Comparison of ENCODE assay signal across 9 mouse cellular contexts in the genomic region with DNA sequence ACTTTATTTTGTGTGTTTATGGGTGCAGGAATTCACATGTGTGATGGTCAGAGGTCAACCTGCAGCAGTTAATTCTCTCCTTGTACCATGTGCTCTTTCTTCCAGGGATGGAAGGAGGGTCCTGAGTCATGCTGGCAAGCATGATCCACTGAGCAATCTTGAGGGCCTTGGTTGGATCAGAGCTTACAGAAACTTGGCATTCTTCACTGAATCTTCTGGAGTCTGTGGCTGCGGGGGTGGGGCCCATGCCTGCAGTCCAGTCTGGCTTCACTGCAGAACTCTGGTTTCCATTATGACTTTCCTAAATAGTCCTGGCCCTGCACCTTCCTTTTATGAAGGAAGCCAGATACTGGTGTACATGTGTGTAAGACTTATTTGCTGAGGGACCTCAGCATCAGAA. TPM values are rescaled to one million over a fixed set of nuclear protein-coding genes. Genes with fewer than 3 reads are reported as not detected.
DNase-seq lines count a peak whose midpoint lies in the region; ATAC-seq and TF ChIP-seq lines count a peak whose summit lies in the region.
"Had no signal": no experiment of that assay in that cellular context is flagged by ENCODE, and none has a peak within 500 bp of the region (broad histone marks: within the 10 kb centered on the region; RNA-seq: fewer than 3 reads in every experiment).

No protein-coding gene starts in this region.

- H3K4me1 ChIP-seq in limb, embryonic 14.5 days (ENCODE audit: control insufficient read depth, insufficient read depth, low read length) = no peaks in the 10 kb centered on the region
- H3K4me1 ChIP-seq in limb, embryonic 10.5 days = peaks cover 5% of the 10 kb centered on the region; the same call in 1 of the 2 replicates
- H3K4me1 ChIP-seq in heart, embryonic 13.5 days = peaks cover 84% of the 10 kb centered on the region

- ATAC-seq in limb, embryonic 14.5 days (ENCODE audit: low FRiP score, low read depth) = no peak
- no peak for ATAC-seq in heart, embryonic 13.5 days (ENCODE audit: extremely low read depth, insufficient number of reproducible peaks, low FRiP score, low TSS enrichment)

- H3K27ac ChIP-seq in limb, embryonic 14.5 days (replicated peaks; ENCODE audit: low read depth, low read length) = no peak overlapping the region
- H3K27ac ChIP-seq in limb, embryonic 10.5 days = no peak overlapping the region
- H3K27ac ChIP-seq in heart, embryonic 13.5 days (replicated peaks) = 0 out of 2 replicates have a peak overlapping the region, but pooled peaks have one; percentile 36
- H3K27ac ChIP-seq: layer of hippocampus, adult 2 months had no signal

- H3K36me3 ChIP-seq in limb, embryonic 14.5 days (ENCODE audit: control insufficient read depth, insufficient read depth, low read length) = no peaks in the 10 kb centered on the region
- H3K36me3 ChIP-seq in limb, embryonic 10.5 days = no peaks in the 10 kb centered on the region
- no peaks in the 10 kb centered on the region for H3K36me3 ChIP-seq in heart, embryonic 13.5 days

- peak; percentile 13 for DNase-seq in limb, embryonic 14.5 days (ENCODE audit: low spot score)
- no peak for DNase-seq in limb, embryonic 10.5 days (ENCODE audit: low spot score)
- peak; percentile 51 to 62 for DNase-seq in adrenal gland, postnatal 36 days
- peak; percentile 34 for DNase-seq in ovary, postnatal 36 days (ENCODE audit: low spot score)
- DNase-seq in spleen, postnatal 14 days (ENCODE audit: low spot score in 2 of 2) = no peak
- DNase-seq in left cerebral cortex, adult 18-20 months (ENCODE audit: low spot score in 2 of 2) = no peak
- DNase-seq: thymus, postnatal 36 days had no signal

- no peak overlapping the region for H3K4me2 ChIP-seq in limb, embryonic 14.5 days (replicated peaks; ENCODE audit: low read depth, low read length, severe bottlenecking)
- no peak overlapping the region for H3K4me2 ChIP-seq in heart, embryonic 13.5 days

- WGBS in limb, embryonic 14.5 days = 52% methylated on average over 1 of the region's 1 CpGs
- 95% methylated on average over 1 of the region's 1 CpGs for WGBS in limb, embryonic 10.5 days
- WGBS in heart, embryonic 13.5 days = 71% methylated on average over 1 of the region's 1 CpGs

- no peak overlapping the region for H3K9ac ChIP-seq in limb, embryonic 14.5 days (ENCODE audit: low read depth, low read length, severe bottlenecking)
- H3K9ac ChIP-seq in heart, embryonic 13.5 days = no peak overlapping the region

- no peaks in the 10 kb centered on the region for H3K27me3 ChIP-seq in limb, embryonic 14.5 days (ENCODE audit: control insufficient read depth, insufficient read depth, low read length)
- H3K27me3 ChIP-seq in limb, embryonic 10.5 days (ENCODE audit: low read depth, poor library complexity, severe bottlenecking) = no peaks in the 10 kb centered on the region
- H3K27me3 ChIP-seq in heart, embryonic 13.5 days (replicated peaks) = no peaks in the 10 kb centered on the region

- H3K4me3 ChIP-seq in limb, embryonic 14.5 days (replicated peaks; ENCODE audit: low read length) = no peak overlapping the region
- no peak overlapping the region for H3K4me3 ChIP-seq in limb, embryonic 10.5 days
- H3K4me3 ChIP-seq in heart, embryonic 13.5 days = no peak overlapping the region
- H3K4me3 ChIP-seq: layer of hippocampus, adult 2 months had no signal

- no peak for TF ChIP-seq POLR2A in limb, embryonic 14.5 days (IDR thresholded peaks at IDR 0.05; ENCODE audit: borderline replicate concordance, extremely low read depth, insufficient read depth, insufficient read length)

- no peaks in the 10 kb centered on the region for H3K9me3 ChIP-seq in limb, embryonic 14.5 days (ENCODE audit: control insufficient read depth, low read length)
- no peaks in the 10 kb centered on the region for H3K9me3 ChIP-seq in limb, embryonic 10.5 days (replicated peaks)
- no peaks in the 10 kb centered on the region for H3K9me3 ChIP-seq in heart, embryonic 13.5 days

RNA-seq across cellular contexts. Expression of a gene that starts 38.1 kb away (rescaled TPM):
- 56.8 and 60.2 TPM in 2 replicates for polyA plus RNA-seq in limb, embryonic 14.5 days (2012; rRNA removed)
- polyA plus RNA-seq in limb, embryonic 14.5 days (2014; fragmentation: Nextera tagmentation; extraction: Ambion mirVana) = 77.2 and 82.6 TPM in 2 replicates
- 74.6 and 82.3 TPM in 2 replicates for polyA plus RNA-seq in limb, embryonic 10.5 days (2016; fragmentation: Nextera tagmentation; extraction: Ambion mirVana)
- 10 to 100 TPM; 73.9 to 79.9 TPM for total RNA-seq in adrenal gland, postnatal 36 days (2021)
- polyA plus RNA-seq in heart, embryonic 13.5 days (2015; fragmentation: Nextera tagmentation; extraction: Ambion mirVana) = 51.8 and 55.3 TPM in 2 replicates
- total RNA-seq in left cerebral cortex, adult 18-20 months (2021) = 10 to 100 TPM; 51.2 to 51.3 TPM

Comparison
In these comparisons a context has a peak if more than half of its experiments do, and no peak if none do; other contexts are left out.
1. DNase-seq: peak in limb, embryonic 14.5 days (single experiment), adrenal gland, postnatal 36 days (2 of 2) and ovary, postnatal 36 days (single experiment); none in limb, embryonic 10.5 days (single experiment), spleen, postnatal 14 days (0 of 2) and left cerebral cortex, adult 18-20 months (0 of 2).